8 mouse cellular contexts compared by ENCODE assay signal in the genomic region with DNA sequence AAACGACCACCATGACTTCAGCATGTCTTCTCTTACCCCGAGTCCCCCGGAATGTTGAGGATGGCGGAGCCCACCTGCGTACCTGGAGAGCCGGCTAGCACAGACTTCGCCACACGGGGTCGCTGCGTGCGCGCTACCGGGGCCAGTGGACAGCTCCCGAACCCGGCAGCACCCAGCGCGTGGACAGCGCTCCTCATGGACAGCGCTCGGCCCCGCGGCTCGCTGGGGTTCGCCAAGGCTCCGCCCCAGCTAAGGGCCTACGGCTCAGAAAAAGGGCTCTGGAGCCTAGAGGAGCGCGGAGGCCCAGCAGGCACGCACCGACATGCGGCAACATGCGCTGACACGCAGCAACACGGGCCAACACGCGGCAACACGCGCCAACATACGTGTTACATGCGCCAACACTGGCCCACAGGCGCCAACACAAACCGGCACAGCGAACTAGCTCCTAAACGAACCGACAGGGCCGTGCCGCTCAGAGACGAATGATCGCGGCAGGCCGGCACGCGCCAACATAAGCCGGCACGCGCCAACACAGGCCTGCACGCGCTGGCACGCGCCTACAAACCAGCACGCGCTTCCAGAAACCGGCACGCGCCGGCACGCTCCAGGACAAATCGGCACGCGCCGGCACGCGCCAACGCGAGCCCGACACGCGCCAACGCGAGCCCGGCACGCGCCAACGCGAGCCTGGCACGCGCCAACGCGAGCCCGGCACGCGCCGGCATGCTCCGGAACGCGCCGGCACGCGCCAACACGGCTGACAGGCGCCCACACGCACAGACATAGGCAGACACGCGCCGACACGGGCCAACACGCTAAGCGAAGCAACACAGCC. TPM values are rescaled to one million over a fixed set of nuclear protein-coding genes. Genes with fewer than 3 reads are reported as not detected.
DNase-seq lines count a peak whose midpoint lies in the region; ATAC-seq and TF ChIP-seq lines count a peak whose summit lies in the region.
"Had no signal": no experiment of that assay in that cellular context is flagged by ENCODE, and none has a peak within 500 bp of the region (broad histone marks: within the 10 kb centered on the region; RNA-seq: fewer than 3 reads in every experiment).

No protein-coding gene starts in this region.

- peaks cover 92% of the 10 kb centered on the region for H3K27me3 ChIP-seq in embryonic facial prominence, embryonic 12.5 days
- no peaks in the 10 kb centered on the region for H3K27me3 ChIP-seq in kidney, adult 2 months (replicated peaks; ENCODE audit: control insufficient read depth, insufficient read depth, low read length)
- H3K27me3 ChIP-seq in small intestine, adult 2 months (ENCODE audit: control insufficient read depth, insufficient read depth, low read length) = peaks cover 15% of the 10 kb centered on the region

- TF ChIP-seq CTCF in bone marrow macrophage, adult 2 months (IDR thresholded peaks at IDR 0.05; ENCODE audit: low read depth, low read length) = 0 out of 2 replicates have a peak, but pooled peaks have one; percentile 21
- peak; percentile 52 for TF ChIP-seq CTCF in kidney, adult 2 months (conservative IDR thresholded peaks at IDR 0.05; ENCODE audit: insufficient read depth, insufficient read length, low read depth, low read length)
- peak; percentile 29; the same call in 1 of the 2 replicates for TF ChIP-seq CTCF in small intestine, adult 2 months (IDR thresholded peaks at IDR 0.05; ENCODE audit: extremely low read depth, insufficient read length, insufficient replicate concordance, low read depth, low read length)

- ATAC-seq in embryonic facial prominence, embryonic 12.5 days (ENCODE audit: insufficient number of reproducible peaks, insufficient read depth, low FRiP score, low TSS enrichment) = peak; percentile 93

- no peak overlapping the region for H3K4me3 ChIP-seq in bone marrow macrophage, adult 2 months (ENCODE audit: insufficient read depth, low read length)
- peak overlapping the region; percentile 19 for H3K4me3 ChIP-seq in embryonic facial prominence, embryonic 12.5 days
- no peak overlapping the region for H3K4me3 ChIP-seq in kidney, adult 2 months (ENCODE audit: insufficient read depth, low read depth, low read length)
- H3K4me3 ChIP-seq in small intestine, adult 2 months (ENCODE audit: low read depth, low read length) = no peak overlapping the region

- peak; percentile 38 for DNase-seq in heart, adult 8-10 months (ENCODE audit: low spot score)
- peak; percentile 69 for DNase-seq in kidney, adult 2 months
- DNase-seq in left cerebral cortex, postnatal 4 days = peak; percentile 82
- peak; percentile 79 for DNase-seq in mesoderm, embryonic 11.5 days (ENCODE audit: low read depth, low spot score)

- no peak overlapping the region for H3K9ac ChIP-seq in embryonic facial prominence, embryonic 12.5 days

- H3K4me2 ChIP-seq in embryonic facial prominence, embryonic 12.5 days (replicated peaks) = peak overlapping the region; percentile 48

- H3K9me3 ChIP-seq in embryonic facial prominence, embryonic 12.5 days = peaks cover 47% of the 10 kb centered on the region

- intact Hi-C loops in left cerebral cortex, postnatal 4 days (cut with DNase I) = no loop called here

- no peak overlapping the region for H3K27ac ChIP-seq in bone marrow macrophage, adult 2 months (ENCODE audit: insufficient read depth, low read depth, low read length)
- no peak overlapping the region for H3K27ac ChIP-seq in embryonic facial prominence, embryonic 12.5 days
- no peak overlapping the region for H3K27ac ChIP-seq in kidney, adult 2 months (ENCODE audit: insufficient read depth, low read depth, low read length)
- H3K27ac ChIP-seq in small intestine, adult 2 months (ENCODE audit: insufficient read depth, low read depth, low read length) = no peak overlapping the region
- H3K27ac ChIP-seq: macrophage had no signal

- 68% methylated on average over 108 of the region's 108 CpGs for WGBS in embryonic facial prominence, embryonic 12.5 days
- WGBS in kidney, adult 2 months = 70% methylated on average over 108 of the region's 108 CpGs
- 64% methylated on average over 108 of the region's 108 CpGs for WGBS in small intestine, adult 2 months

- H3K4me1 ChIP-seq in bone marrow macrophage, adult 2 months (ENCODE audit: control insufficient read depth, insufficient read depth, low read length) = no peaks in the 10 kb centered on the region
- H3K4me1 ChIP-seq in embryonic facial prominence, embryonic 12.5 days = no peaks in the 10 kb centered on the region
- no peaks in the 10 kb centered on the region; the same call in 1 of the 2 replicates for H3K4me1 ChIP-seq in kidney, adult 2 months (ENCODE audit: control insufficient read depth, insufficient read depth, low read length)
- H3K4me1 ChIP-seq in small intestine, adult 2 months (ENCODE audit: control insufficient read depth, insufficient read depth, insufficient read length, low read length) = no peaks in the 10 kb centered on the region; the same call in 1 of the 2 replicates

- TF ChIP-seq POLR2A in bone marrow macrophage, adult 2 months (IDR thresholded peaks at IDR 0.05; ENCODE audit: borderline replicate concordance, low read depth, low read length) = no peak
- TF ChIP-seq POLR2A in kidney, adult 2 months (IDR thresholded peaks at IDR 0.05; ENCODE audit: low read depth, low read length) = no peak
- TF ChIP-seq POLR2A in small intestine, adult 2 months (IDR thresholded peaks at IDR 0.05; ENCODE audit: low read depth, low read length) = no peak

- H3K36me3 ChIP-seq in embryonic facial prominence, embryonic 12.5 days = peaks cover 64% of the 10 kb centered on the region
- no peaks in the 10 kb centered on the region for H3K36me3 ChIP-seq in kidney, adult 2 months (ENCODE audit: control insufficient read depth, insufficient read depth, low read length)
- no peaks in the 10 kb centered on the region for H3K36me3 ChIP-seq in small intestine, adult 2 months (ENCODE audit: control insufficient read depth, insufficient read depth, low read length)

RNA-seq across cellular contexts. Expression of a gene that starts 12.5 kb away (rescaled TPM):
- 0.69 and 0.74 TPM in 2 replicates for polyA plus RNA-seq in bone marrow macrophage, adult 2 months (2012; ENCODE audit: insufficient read depth, insufficient read length, missing spikeins)
- polyA plus RNA-seq in embryonic facial prominence, embryonic 12.5 days (2016; fragmentation: Nextera tagmentation; extraction: Ambion mirVana) = 584 and 638 TPM in 2 replicates
- 10 to 100 TPM; 47.8 to 83.5 (median 60.5) TPM for total RNA-seq in heart, adult 8-10 months (2022)
- polyA plus RNA-seq in kidney, adult 2 months (2012; rRNA removed) = 20.5 and 20.6 TPM in 2 replicates
- 10 to 100 TPM; 46.2 to 52.1 TPM for total RNA-seq in left cerebral cortex, postnatal 4 days (2021)
- 2.5 and 2.6 TPM in 2 replicates for polyA plus RNA-seq in small intestine, adult 2 months (2012; rRNA removed)
- polyA plus RNA-seq: macrophage had no signal

Comparison
In these comparisons a context has a peak if more than half of its experiments do, and no peak if none do; other contexts are left out.
1. RNA of a gene that starts 12.5 kb away (polyA plus RNA-seq): 584 to 638 TPM in embryonic facial prominence, embryonic 12.5 days; 20.5 to 20.6 TPM in kidney, adult 2 months, 2.5 to 2.6 TPM in small intestine, adult 2 months and 0.69 to 0.74 TPM in bone marrow macrophage, adult 2 months; every median in the first group is over 10 times any median in the second.
2. Peak in every context shown above with its lines, with median percentiles within 50 percentile points of each other: CTCF ChIP-seq and DNase-seq.